Mouse (Mus musculus) G1E (cell line): ENCODE results near the gene Olfr1387.

ENCODE experiments used
- CTCF ChIP-seq: IDR thresholded peaks from 2 replicates; pipeline ENCODE4 v1.5.1; 2012; ENCODE audit warnings: low read depth, low read length, inconsistent platforms, mixed read lengths
- GATA1 ChIP-seq: IDR thresholded peaks from 2 replicates; pipeline ENCODE4 v1.6.1; 2012; ENCODE audit warnings: borderline replicate concordance, low read length, inconsistent platforms, mixed read lengths
- GATA2 ChIP-seq: IDR thresholded peaks from 2 replicates; pipeline ENCODE4 v1.6.1; 2012; ENCODE audit warnings: low read depth, low read length, inconsistent platforms, borderline replicate concordance
- POLR2AphosphoS5 ChIP-seq: IDR thresholded peaks from 2 replicates; pipeline ENCODE4 v1.6.1; 2012; ENCODE audit warnings: low read depth, low read length, inconsistent platforms; ENCODE audit not compliant: insufficient replicate concordance
- TAL1 ChIP-seq: conservative IDR thresholded peaks from 2 replicates; pipeline ENCODE4 v1.6.1; 2012; ENCODE audit warnings: low read depth, low read length, inconsistent platforms, mixed read lengths

- TF ChIP-seq CTCF (no peak), GATA1 (no peak), POLR2AphosphoS5 (no peak), TAL1 (no peak), GATA2 (no peak)
These were observed 25.5 kb upstream of the Olfr1387 start for GRCm38 (mm10) chr11:49429641-49430040.
